Mouse (Mus musculus) limb, embryonic 11.5 days (tissue): ENCODE results near the gene Tmem168. TPM values are rescaled to one million over a fixed set of nuclear protein-coding genes. Genes with fewer than 3 reads are reported as not detected.

ENCODE experiments used
- ATAC-seq: fragments of 200-750 bp; cut with Nextera tagmentation; 2 replicates; pipeline ENCODE4 v1.8.0; 2017; ENCODE audit warnings: low read depth; ENCODE audit not compliant: insufficient number of reproducible peaks, low FRiP score, low TSS enrichment
- DNase-seq: peaks from one replicate; pipeline ENCODE4 v3.0.0-alpha.2; 2015; ENCODE audit warnings: low spot score
- H3K27ac ChIP-seq: fragments of 300-500 bp; sonication (generic); replicated peaks from 2 replicates; pipeline ENCODE4 v1.5.1; 2014; ENCODE audit warnings: low read depth, mild to moderate bottlenecking, low read length
- H3K27me3 ChIP-seq: fragments of 300-500 bp; sonication (generic); 2 replicates; pipeline ENCODE4 v1.6.1; 2014; ENCODE audit warnings: mild to moderate bottlenecking, low read length, mixed read lengths; ENCODE audit not compliant: control insufficient read depth, insufficient read depth
- H3K36me3 ChIP-seq: fragments of 300-500 bp; sonication (generic); 2 replicates; pipeline ENCODE4 v1.6.1; 2014; ENCODE audit warnings: mild to moderate bottlenecking, low read length, moderate library complexity, mixed read lengths; ENCODE audit not compliant: control insufficient read depth, insufficient read depth
- H3K4me1 ChIP-seq: fragments of 300-500 bp; sonication (generic); 2 replicates; pipeline ENCODE4 v1.6.1; 2014; ENCODE audit warnings: low read length, mixed read lengths; ENCODE audit not compliant: control insufficient read depth, insufficient read depth
- H3K4me2 ChIP-seq: fragments of 300-500 bp; sonication (generic); 2 replicates; pipeline ENCODE4 v1.6.1; 2014; ENCODE audit warnings: low read depth, mild to moderate bottlenecking, moderate library complexity; ENCODE audit not compliant: severe bottlenecking
- H3K4me3 ChIP-seq: fragments of 300-500 bp; sonication (generic); 2 replicates; pipeline ENCODE4 v1.5.1; 2014; ENCODE audit warnings: low read depth, low read length
- H3K9ac ChIP-seq: fragments of 300-500 bp; sonication (generic); 2 replicates; pipeline ENCODE4 v1.6.1; 2014; ENCODE audit warnings: mild to moderate bottlenecking, low read length
- H3K9me3 ChIP-seq: fragments of 300-500 bp; sonication (generic); 2 replicates; pipeline ENCODE4 v1.6.1; 2016; ENCODE audit warnings: low read length; ENCODE audit not compliant: control insufficient read depth
- WGBS: fragments of 180-500 bp; shearing (Covaris S2); extraction: QIAGEN DNeasy Blood & Tissue Kit; methylation state at CpG from one replicate; pipeline ENCODE4 v1.1.7; 2014; 5-methylcytosine and 5-hydroxymethylcytosine counted together
- polyA plus RNA-seq: library from polyadenylated mRNA; unstranded; fragments of >200 nt; fragmentation: Nextera tagmentation; extraction: Ambion mirVana; gene quantifications from 2 replicates; pipeline ENCODE4 v1.2.1, GENCODE M21; 2014

Tmem168 gene
- polyA plus RNA-seq, 1 experiment from 2014 or later: 37.6 TPM

DNA sequence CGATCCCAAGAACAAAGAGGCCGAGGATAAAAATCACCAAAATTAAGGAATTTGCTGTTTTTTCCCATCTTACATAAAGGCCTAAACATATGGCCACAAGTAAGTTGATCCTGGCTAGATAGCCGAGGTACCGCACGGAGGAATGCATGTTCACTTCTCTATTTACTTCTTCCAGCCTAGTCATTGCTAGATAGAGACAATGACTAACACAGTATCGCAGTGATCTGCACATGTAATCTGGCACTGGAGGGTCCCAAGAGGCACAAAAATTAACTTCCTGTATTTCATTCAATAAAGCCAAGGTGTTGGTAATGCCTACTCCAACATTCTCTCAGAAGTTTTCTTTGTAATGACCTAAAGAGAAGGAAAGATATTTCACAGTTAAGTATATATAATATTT, 4.8 kb downstream of the Tmem168 start:
- H3K27ac ChIP-seq: no peak overlapping the region
- no peaks in the 10 kb centered on the region; the same call in 1 of the 2 replicates for H3K36me3 ChIP-seq
- no peak for DNase-seq
- H3K9me3 ChIP-seq: no peaks in the 10 kb centered on the region
- H3K9ac ChIP-seq: no peak overlapping the region
- H3K4me2 ChIP-seq: no peak overlapping the region
- H3K4me3 ChIP-seq: no peak overlapping the region
- no peaks in the 10 kb centered on the region for H3K27me3 ChIP-seq
- 91% methylated on average over 6 of the region's 6 CpGs for WGBS
- ATAC-seq: no peak
- H3K4me1 ChIP-seq: peaks cover 3% of the 10 kb centered on the region; the same call in 1 of the 2 replicates

DNA sequence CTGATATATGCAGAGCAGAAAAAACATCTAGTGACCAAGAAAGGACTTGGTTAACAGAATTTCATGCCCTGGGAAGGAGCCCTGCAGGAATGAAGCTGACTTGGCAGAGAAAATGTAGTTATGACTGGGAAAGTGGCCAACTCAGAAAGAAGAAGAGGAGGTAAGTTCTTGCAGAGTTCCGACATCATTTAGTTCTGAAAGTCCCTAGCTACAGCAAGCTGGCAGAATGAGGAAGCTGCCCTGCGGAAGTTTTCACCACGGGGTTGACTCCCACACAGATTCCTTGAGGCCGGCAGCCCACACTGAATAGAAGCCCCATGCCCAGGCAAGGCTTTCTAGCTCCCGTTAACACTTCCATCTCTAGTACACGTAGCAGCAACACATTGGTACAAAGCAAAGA, 6.3 kb downstream of the Tmem168 start:
- no peaks in the 10 kb centered on the region for H3K27me3 ChIP-seq
- H3K4me2 ChIP-seq: no peak overlapping the region
- DNase-seq (no peak), ATAC-seq (no peak)
- no peak overlapping the region for H3K4me3 ChIP-seq
- H3K4me1 ChIP-seq: peaks cover under 1% of the 10 kb centered on the region; the same call in 1 of the 2 replicates
- H3K9me3 ChIP-seq: no peaks in the 10 kb centered on the region
- 85% methylated on average over 6 of the region's 6 CpGs for WGBS
- H3K36me3 ChIP-seq: no peaks in the 10 kb centered on the region; the same call in 1 of the 2 replicates
- H3K9ac ChIP-seq: no peak overlapping the region
- H3K27ac ChIP-seq: no peak overlapping the region

DNA sequence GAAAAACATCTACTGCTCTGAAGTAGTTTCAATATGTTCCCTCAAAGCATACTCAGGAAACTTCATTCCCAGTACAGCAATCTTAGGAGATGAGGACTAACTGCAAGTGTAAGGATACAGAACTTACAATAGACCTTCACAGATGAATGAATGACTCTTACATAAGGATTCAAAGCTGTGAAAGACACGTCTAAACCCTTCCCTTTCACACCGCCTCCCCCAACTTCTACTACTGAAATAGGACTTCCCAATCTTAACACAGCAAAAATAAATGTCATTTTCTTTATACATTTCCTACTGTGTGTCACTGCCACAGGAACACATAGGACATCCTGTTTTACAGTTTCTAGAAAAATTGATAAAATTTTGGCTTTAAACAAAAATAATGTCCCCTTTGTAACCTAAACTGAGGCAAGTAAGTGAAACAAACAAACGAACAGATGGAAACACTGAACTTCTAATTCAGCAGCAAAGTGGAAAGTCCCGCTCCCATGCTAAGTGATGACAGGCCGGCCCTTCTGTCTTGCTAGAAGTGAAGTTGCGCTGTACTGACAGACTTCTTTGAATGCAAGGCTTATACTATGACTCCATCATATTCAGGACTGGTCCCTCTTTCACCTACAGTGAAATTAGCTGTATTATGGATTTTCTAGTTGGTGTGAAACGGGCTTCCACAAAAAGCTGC, 9.5 kb downstream of the Tmem168 start:
- no peaks in the 10 kb centered on the region for H3K4me1 ChIP-seq
- no peak for DNase-seq
- H3K9me3 ChIP-seq: no peaks in the 10 kb centered on the region
- H3K4me2 ChIP-seq: no peak overlapping the region
- no peaks in the 10 kb centered on the region; the same call in 1 of the 2 replicates for H3K36me3 ChIP-seq
- H3K27me3 ChIP-seq: no peaks in the 10 kb centered on the region
- H3K9ac ChIP-seq: no peak overlapping the region
- whole genome bisulfite sequencing: 83% methylated on average over 7 of the region's 7 CpGs
- ATAC-seq: no peak
- no peak overlapping the region for H3K27ac ChIP-seq
- H3K4me3 ChIP-seq: no peak overlapping the region

DNA sequence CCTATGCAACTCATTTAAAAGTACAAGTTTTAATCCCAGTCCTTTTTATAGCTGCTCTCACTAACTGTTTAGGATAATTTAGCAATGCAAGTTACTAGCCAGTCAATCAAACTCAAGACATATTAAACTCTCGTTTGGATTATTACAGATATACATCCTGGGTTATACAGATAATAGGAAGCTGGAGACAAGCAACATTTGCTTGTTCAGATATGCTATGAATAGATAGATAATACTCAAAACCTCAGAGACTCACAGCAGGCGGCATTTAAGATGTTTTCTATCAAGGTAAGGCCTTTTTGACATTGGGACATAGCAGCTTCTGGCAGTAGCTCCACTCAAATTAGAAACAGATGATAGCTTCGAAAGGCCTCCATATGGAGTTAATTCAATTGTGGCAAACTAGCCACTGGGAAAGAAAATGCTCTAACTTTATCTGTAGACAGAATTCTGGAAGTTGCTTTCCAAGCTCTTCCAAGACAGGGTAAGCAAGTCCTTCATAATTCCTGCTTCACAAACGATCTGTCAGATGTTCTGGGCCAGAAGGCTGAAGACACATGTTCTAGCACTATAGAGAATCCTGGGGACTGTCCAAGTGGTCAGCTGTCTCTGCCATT, 15.1 kb downstream of the Tmem168 start:
- H3K27ac ChIP-seq: no peak overlapping the region
- no peak overlapping the region for H3K4me2 ChIP-seq
- WGBS: 19% methylated on average over 4 of the region's 4 CpGs
- no peaks in the 10 kb centered on the region for H3K4me1 ChIP-seq
- H3K9ac ChIP-seq: no peak overlapping the region
- H3K27me3 ChIP-seq: no peaks in the 10 kb centered on the region
- DNase-seq: peak; percentile 31
- no peak overlapping the region for H3K4me3 ChIP-seq
- H3K36me3 ChIP-seq: no peaks in the 10 kb centered on the region
- ATAC-seq: no peak
- H3K9me3 ChIP-seq: no peaks in the 10 kb centered on the region

DNA sequence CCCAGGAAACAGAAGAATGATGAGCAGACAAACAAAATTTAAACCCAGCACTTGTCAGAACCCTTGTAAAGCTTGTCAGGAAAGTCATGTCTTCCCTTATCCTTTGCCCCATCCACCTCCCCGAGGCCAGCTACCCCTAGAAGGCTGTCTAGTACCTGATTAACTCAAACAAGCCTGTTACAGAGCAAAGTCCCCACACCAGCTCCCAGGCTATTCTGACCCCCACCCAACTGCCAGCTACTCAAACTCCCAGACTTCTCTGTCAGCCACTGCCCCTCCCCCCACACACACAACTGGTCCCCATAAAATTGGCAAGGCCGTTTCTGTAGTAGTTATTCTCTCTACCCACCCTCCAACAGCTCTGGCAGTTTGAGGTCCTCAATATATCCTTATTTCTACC, 21.3 kb downstream of the Tmem168 start:
- no peaks in the 10 kb centered on the region; the same call in 1 of the 2 replicates for H3K36me3 ChIP-seq
- H3K27me3 ChIP-seq: no peaks in the 10 kb centered on the region
- 20% methylated on average over 2 of the region's 2 CpGs for WGBS
- peaks cover 4% of the 10 kb centered on the region; the same call in 1 of the 2 replicates for H3K4me1 ChIP-seq
- no peak overlapping the region for H3K27ac ChIP-seq
- H3K4me2 ChIP-seq: no peak overlapping the region
- no peaks in the 10 kb centered on the region for H3K9me3 ChIP-seq
- ATAC-seq: peak; percentile 47; the same call in 1 of the 2 replicates
- H3K4me3 ChIP-seq: no peak overlapping the region
- H3K9ac ChIP-seq: no peak overlapping the region
- peak; percentile 42 for DNase-seq

DNA sequence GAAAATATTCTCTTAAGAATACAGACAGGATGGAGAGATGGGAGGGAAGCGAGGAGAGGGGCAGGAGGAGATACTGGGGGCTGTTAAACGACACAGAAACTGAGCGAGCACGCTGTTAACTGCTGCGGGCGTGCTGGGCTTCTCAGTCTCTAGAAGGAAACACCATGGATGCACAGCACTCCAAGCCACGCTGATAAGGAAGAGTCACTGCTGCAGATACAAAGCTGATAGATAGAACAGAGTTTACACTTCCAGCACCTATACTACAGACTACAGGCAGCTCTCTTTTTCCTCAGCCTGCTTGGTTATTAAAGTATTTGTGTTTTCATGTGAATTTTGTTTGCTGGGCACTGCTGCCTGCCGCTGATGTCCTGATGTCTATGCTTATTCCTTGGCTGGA, 21.7 kb downstream of the Tmem168 start:
- Histone ChIP-seq H3K36me3 (no peaks in the 10 kb centered on the region; the same call in 1 of the 2 replicates), H3K4me1 (peaks cover 4% of the 10 kb centered on the region; the same call in 1 of the 2 replicates), H3K9ac (no peak overlapping the region), H3K9me3 (no peaks in the 10 kb centered on the region), H3K4me3 (no peak overlapping the region), H3K27me3 (no peaks in the 10 kb centered on the region), H3K27ac (no peak overlapping the region), H3K4me2 (no peak overlapping the region)
- DNase-seq (no peak), ATAC-seq (no peak)
- 63% methylated on average over 8 of the region's 8 CpGs for WGBS

DNA sequence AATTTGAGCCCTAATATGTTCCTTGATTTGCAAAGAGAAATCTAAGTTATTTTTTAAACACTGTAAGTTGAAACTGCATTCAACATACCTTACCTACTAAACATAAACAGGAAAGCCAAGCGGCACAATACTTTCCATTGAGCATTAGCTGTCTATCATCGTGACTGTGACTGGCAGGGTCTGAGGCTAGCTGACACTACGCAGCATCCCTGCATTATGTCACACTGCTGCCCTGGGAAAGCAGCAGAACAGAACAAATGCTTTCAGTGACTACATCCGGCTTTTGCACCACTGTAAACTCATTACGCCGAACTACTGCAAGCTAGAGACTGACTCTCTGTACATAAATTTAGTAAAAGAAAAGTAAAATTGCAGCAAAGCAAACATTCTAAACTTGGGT, 23.1 kb downstream of the Tmem168 start:
- ATAC-seq (no peak), DNase-seq (no peak)
- no peaks in the 10 kb centered on the region for H3K27me3 ChIP-seq
- peaks cover 4% of the 10 kb centered on the region; the same call in 1 of the 2 replicates for H3K4me1 ChIP-seq
- H3K27ac ChIP-seq: no peak overlapping the region
- no peaks in the 10 kb centered on the region for H3K9me3 ChIP-seq
- no peak overlapping the region for H3K9ac ChIP-seq
- WGBS: 87% methylated on average over 6 of the region's 6 CpGs
- H3K36me3 ChIP-seq: no peaks in the 10 kb centered on the region; the same call in 1 of the 2 replicates
- H3K4me2 ChIP-seq: no peak overlapping the region
- no peak overlapping the region for H3K4me3 ChIP-seq

DNA sequence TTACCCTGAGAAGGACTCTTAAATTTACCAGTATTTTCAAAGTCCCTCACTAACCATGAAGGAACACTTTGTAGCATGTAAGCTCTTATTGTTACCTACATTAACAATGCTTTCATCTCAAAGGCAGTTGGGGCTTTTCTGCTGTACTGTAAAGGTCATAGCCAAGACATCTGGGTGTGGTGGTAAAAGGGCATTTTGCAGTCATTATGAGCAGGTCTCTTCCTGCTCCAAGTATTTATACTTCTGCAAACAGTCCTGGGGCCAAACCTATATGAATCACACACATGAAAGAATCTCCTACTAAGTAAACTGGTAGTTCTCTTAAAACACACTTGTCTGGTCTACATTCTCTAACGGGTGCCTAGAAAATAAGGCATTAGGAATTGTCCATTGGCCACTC, 25.8 kb downstream of the Tmem168 start:
- H3K9ac ChIP-seq: no peak overlapping the region
- H3K27ac ChIP-seq: no peak overlapping the region
- no peaks in the 10 kb centered on the region; the same call in 1 of the 2 replicates for H3K36me3 ChIP-seq
- peaks cover 4% of the 10 kb centered on the region; the same call in 1 of the 2 replicates for H3K4me1 ChIP-seq
- ATAC-seq: no peak
- no peak for DNase-seq
- no peaks in the 10 kb centered on the region for H3K27me3 ChIP-seq
- no peaks in the 10 kb centered on the region for H3K9me3 ChIP-seq
- 89% methylated on average over 1 of the region's 1 CpGs for WGBS
- no peak overlapping the region for H3K4me3 ChIP-seq
- H3K4me2 ChIP-seq: no peak overlapping the region
